Mouse (Mus musculus): ENCODE measurements around the gene Sec16a. TPM values are rescaled to one million over a fixed set of nuclear protein-coding genes. Genes with fewer than 3 reads are reported as not detected.
A peak's percentile ranks its signal among the peaks of the same experiment; 100 is the strongest.
"Not testable (repeated sequence)": the region's sequence is repeated elsewhere in the genome, so short reads cannot be mapped to it uniquely, and the experiment has no call there.

The Sec16a gene
- polyA plus RNA-seq, 1 experiment from 2014 or later = 23.4 TPM

DNA sequence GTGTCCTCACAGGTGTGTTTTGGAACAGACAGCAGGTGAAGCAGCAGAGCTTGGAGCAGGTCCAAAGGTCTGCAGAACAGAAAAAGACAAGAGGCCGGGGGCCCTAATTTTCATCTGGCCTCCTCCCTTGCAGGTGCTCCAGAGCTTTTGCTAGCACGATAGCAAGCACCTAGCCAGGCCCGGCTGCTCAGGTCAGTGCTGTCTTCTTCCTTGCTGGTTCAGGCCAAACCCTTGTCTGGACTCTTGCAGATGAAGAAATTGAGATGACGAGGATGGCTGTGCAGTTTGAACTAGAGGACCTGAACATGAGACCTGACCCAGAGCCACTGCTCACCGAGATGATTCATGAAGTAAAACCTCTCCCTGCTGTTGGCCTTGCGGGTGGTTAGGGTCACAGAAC lies 53.4 kb downstream of the Sec16a start:
- H3K27me3 ChIP-seq (replicated peaks; ENCODE audit: control insufficient read depth, insufficient read depth, low read length) = no peaks in the 10 kb centered on the region
- H3K4me1 ChIP-seq (ENCODE audit: control insufficient read depth, insufficient read depth, low read length) = peaks cover 11% of the 10 kb centered on the region
- no peak overlapping the region for H3K4me3 ChIP-seq (ENCODE audit: low read depth, low read length)
- H3K4me2 ChIP-seq (ENCODE audit: low read length) = no peak overlapping the region
- no peaks in the 10 kb centered on the region for H3K9me3 ChIP-seq (replicated peaks; ENCODE audit: control insufficient read depth, low read length)
- WGBS = 95% methylated on average over 6 of the region's 6 CpGs
- no peak overlapping the region for H3K27ac ChIP-seq (ENCODE audit: low read depth, low read length)
- DNase-seq (ENCODE audit: low spot score) (no peak), ATAC-seq (no peak)
- peaks cover 76% of the 10 kb centered on the region for H3K36me3 ChIP-seq (ENCODE audit: control insufficient read depth, insufficient read depth, low read length)
- H3K9ac ChIP-seq (ENCODE audit: low read length) = no peak overlapping the region

DNA sequence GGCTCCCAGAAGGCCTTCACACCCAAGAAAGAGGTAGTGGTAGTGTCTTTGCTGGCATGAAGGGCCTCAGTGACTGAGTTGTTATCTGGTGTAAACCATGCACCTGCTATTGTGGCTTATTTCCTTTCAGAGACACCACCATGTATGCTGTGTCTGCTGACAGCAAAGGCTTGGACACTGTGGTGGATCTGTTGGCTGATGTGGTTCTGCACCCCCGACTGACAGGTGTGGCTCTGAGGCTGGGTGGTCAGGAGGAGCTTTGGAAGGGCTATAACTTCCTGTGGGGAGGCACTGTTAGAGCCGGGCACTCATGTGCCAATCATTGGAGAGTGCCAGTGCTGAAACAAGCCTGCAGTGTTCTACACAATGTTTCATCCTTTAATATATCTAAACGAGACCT lies 54.1 kb downstream of the Sec16a start:
- ATAC-seq (no peak), DNase-seq (ENCODE audit: low spot score) (no peak)
- Histone ChIP-seq H3K9me3 (replicated peaks; ENCODE audit: control insufficient read depth, low read length) (no peaks in the 10 kb centered on the region), H3K27me3 (replicated peaks; ENCODE audit: control insufficient read depth, insufficient read depth, low read length) (no peaks in the 10 kb centered on the region), H3K27ac (ENCODE audit: low read depth, low read length) (no peak overlapping the region), H3K9ac (ENCODE audit: low read length) (no peak overlapping the region), H3K36me3 (ENCODE audit: control insufficient read depth, insufficient read depth, low read length) (peaks cover 76% of the 10 kb centered on the region), H3K4me3 (ENCODE audit: low read depth, low read length) (no peak overlapping the region), H3K4me2 (ENCODE audit: low read length) (no peak overlapping the region), H3K4me1 (ENCODE audit: control insufficient read depth, insufficient read depth, low read length) (peaks cover 11% of the 10 kb centered on the region)
- WGBS = 84% methylated on average over 3 of the region's 3 CpGs

DNA sequence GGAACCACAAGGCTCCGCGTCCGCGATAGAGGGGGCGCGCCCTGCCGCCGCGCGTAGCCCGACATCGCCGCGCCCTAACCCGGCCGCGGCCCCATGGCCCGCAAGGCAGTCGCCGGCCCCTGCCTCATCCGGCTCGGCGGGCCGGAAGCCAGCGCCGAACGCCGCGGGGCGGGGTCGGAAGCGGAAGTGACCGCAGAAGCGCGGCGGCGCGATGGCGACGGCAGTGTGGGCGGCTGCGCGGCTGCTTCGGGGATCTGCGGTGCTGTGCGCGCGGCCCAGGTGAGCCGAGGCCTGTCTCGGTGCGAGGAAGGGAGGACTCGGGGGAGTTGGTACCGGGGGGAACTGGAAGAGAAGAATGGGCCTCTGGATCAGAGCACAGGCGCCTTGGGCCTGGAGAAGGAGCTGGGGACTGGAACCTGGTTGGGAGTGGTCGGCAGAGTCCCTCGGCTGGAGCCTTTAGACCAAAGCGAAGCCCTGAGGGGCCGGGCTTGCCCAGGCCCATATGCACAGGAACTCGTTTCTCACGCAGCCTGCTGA lies 55.8 kb downstream of the Sec16a start, which contains the start of the genes Entr1 and Pmpca:
TSS of gene Entr1 (minus strand) at position 163 of the 537 bp plus-strand sequence.
TSS of gene Pmpca (plus strand) at position 186 of the 537 bp plus-strand sequence.
- ATAC-seq (peak; percentile 93), DNase-seq (ENCODE audit: low spot score) (peak; percentile 90)
- H3K4me3 ChIP-seq (ENCODE audit: low read depth, low read length) = peak within 1 kb of the TSS; percentile 98
- under 1% methylated on average over 59 of the region's 60 CpGs for WGBS
- H3K27me3 ChIP-seq (replicated peaks; ENCODE audit: control insufficient read depth, insufficient read depth, low read length) = no peaks in the 10 kb centered on the region
- H3K27ac ChIP-seq (ENCODE audit: low read depth, low read length) = peak within 1 kb of the TSS; percentile 44; the same call in 1 of the 2 replicates
- H3K9ac ChIP-seq (ENCODE audit: low read length) = peak within 1 kb of the TSS; percentile 91
- no peaks in the 10 kb centered on the region for H3K9me3 ChIP-seq (replicated peaks; ENCODE audit: control insufficient read depth, low read length)
- peaks cover 76% of the 10 kb centered on the region for H3K36me3 ChIP-seq (ENCODE audit: control insufficient read depth, insufficient read depth, low read length)
- H3K4me1 ChIP-seq (ENCODE audit: control insufficient read depth, insufficient read depth, low read length) = peaks cover 11% of the 10 kb centered on the region
- peak within 1 kb of the TSS; percentile 98 for H3K4me2 ChIP-seq (ENCODE audit: low read length)

DNA sequence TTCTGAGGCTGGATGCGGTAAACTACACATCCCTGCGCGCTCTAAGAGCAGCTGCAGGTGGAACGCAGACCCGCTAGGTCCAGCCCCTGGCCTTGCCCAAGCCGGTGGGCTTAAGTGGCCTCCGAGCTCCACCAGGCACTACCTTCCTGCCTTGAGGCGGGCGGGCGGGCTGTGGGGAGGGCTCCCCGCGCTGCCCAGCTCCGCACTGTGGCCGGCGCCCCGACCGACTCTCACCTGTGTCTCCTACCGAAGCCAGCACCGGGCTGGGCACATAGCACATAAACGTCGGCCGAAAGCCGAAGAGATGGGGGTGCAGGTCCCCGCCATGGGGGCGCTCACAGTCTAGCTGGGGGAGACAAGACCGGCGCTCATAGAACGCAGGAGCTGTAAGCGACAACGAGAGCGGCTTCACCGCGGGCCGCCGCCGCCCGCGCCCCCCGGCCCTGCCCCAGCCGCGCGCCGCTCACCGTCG lies 56.3 kb downstream of the Sec16a start:
- ATAC-seq (peak; percentile 60), DNase-seq (ENCODE audit: low spot score) (no peak)
- Histone ChIP-seq H3K9me3 (replicated peaks; ENCODE audit: control insufficient read depth, low read length) (no peaks in the 10 kb centered on the region), H3K9ac (ENCODE audit: low read length) (peak overlapping the region; percentile 91), H3K4me3 (ENCODE audit: low read depth, low read length) (peak overlapping the region; percentile 98), H3K4me1 (ENCODE audit: control insufficient read depth, insufficient read depth, low read length) (peaks cover 11% of the 10 kb centered on the region), H3K27me3 (replicated peaks; ENCODE audit: control insufficient read depth, insufficient read depth, low read length) (no peaks in the 10 kb centered on the region), H3K27ac (ENCODE audit: low read depth, low read length) (peak overlapping the region; percentile 44; the same call in 1 of the 2 replicates), H3K4me2 (ENCODE audit: low read length) (peak overlapping the region; percentile 98), H3K36me3 (ENCODE audit: control insufficient read depth, insufficient read depth, low read length) (peaks cover 76% of the 10 kb centered on the region)
- 0% methylated on average over 42 of the region's 45 CpGs for WGBS

DNA sequence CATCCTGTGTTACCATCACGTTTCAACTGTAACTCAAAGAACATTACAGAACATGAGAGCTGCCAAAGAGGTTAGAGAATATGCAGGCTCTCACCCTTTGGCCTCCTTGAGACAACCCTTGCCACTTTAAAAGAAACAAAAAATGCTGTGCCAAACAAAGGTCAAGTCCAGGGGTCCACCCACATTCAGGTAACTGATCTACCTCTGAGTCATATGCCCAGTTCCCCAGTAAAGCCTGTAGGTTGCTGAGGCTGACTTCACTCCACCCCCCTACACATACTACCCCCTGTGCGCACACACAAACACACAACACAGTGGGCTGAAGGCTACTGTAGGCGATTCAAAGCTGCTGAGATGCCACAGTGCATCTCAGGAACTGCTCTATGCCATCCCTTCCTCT lies 57.3 kb downstream of the Sec16a start:
- H3K36me3 ChIP-seq (ENCODE audit: control insufficient read depth, insufficient read depth, low read length) = peaks cover 76% of the 10 kb centered on the region
- H3K27ac ChIP-seq (ENCODE audit: low read depth, low read length) = no peak overlapping the region
- peak overlapping the region; percentile 98; the same call in 1 of the 2 replicates for H3K4me2 ChIP-seq (ENCODE audit: low read length)
- ATAC-seq = no peak
- no peak overlapping the region for H3K9ac ChIP-seq (ENCODE audit: low read length)
- no peak overlapping the region for H3K4me3 ChIP-seq (ENCODE audit: low read depth, low read length)
- 87% methylated on average over 3 of the region's 3 CpGs for WGBS
- peaks cover 11% of the 10 kb centered on the region for H3K4me1 ChIP-seq (ENCODE audit: control insufficient read depth, insufficient read depth, low read length)
- H3K27me3 ChIP-seq (replicated peaks; ENCODE audit: control insufficient read depth, insufficient read depth, low read length) = no peaks in the 10 kb centered on the region
- no peaks in the 10 kb centered on the region for H3K9me3 ChIP-seq (replicated peaks; ENCODE audit: control insufficient read depth, low read length)
- DNase-seq (ENCODE audit: low spot score) = no peak

DNA sequence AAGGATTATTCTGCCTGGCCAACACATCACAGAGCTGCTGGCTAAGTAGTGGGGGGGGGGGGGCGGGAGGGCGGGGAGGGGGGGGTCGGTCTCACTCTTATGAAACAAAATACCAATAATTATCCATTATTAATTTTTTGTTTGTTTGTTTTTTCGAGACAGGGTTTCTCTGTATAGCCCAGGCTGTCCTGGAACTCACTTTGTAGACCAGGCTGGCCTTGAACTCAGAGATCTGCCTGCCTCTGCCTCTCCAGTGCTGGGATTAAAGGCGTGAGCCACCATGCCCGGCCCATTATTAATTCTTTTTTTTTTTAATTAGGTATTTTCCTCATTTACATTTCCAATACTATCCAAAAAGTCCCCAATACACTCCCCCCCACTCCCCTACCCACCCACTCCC lies 64.1 kb downstream of the Sec16a start:
- not testable (repeated sequence) for H3K27me3 ChIP-seq (replicated peaks; ENCODE audit: control insufficient read depth, insufficient read depth, low read length); DNase-seq (ENCODE audit: low spot score); ATAC-seq; H3K9me3 ChIP-seq (replicated peaks; ENCODE audit: control insufficient read depth, low read length); H3K4me1 ChIP-seq (ENCODE audit: control insufficient read depth, insufficient read depth, low read length)
- H3K4me3 ChIP-seq (ENCODE audit: low read depth, low read length) = peak overlapping the region; percentile 72
- peak overlapping the region; percentile 84 for H3K4me2 ChIP-seq (ENCODE audit: low read length)
- peak overlapping the region; percentile 39; the same call in 1 of the 2 replicates for H3K27ac ChIP-seq (ENCODE audit: low read depth, low read length)
- H3K9ac ChIP-seq (ENCODE audit: low read length) = peak overlapping the region; percentile 81
- 31% methylated on average over 6 of the region's 6 CpGs for WGBS
- peaks cover 68% of the 10 kb centered on the region for H3K36me3 ChIP-seq (ENCODE audit: control insufficient read depth, insufficient read depth, low read length)

DNA sequence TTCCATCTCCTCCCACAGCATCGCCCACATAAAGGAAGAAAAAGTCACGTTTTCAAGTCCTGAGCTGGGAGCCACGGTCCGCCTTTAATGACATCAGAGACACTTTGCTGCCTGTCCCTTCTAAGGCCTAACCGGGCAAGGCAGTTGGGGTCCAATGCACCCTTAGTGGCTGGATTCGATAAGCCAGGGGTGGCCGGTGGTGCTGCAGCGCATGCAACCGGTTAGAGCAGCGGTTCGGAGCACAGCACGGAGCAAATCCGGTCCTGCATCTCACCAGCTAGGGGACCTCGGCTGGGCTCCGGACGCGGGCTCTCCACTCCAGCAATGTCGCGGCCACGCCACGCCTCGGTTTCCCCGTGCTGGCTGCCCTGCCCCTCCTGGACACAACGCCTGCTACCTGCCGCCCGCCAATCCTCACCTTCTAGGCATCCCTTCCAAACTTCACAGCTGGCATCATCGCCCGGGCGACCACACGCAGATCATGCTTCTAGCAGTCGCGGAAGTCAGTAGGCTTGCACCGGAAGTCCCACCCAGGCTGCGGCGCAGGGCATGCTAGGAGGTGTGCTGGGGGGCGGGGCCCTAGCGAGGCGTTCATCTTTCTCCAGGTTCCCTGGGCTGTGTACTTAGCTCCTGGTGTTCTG lies 64.8 kb downstream of the Sec16a start, which contains the start of gene Snapc4:
TSS of gene Snapc4 (minus strand) at position 523 of the 641 bp plus-strand sequence.
- peak within 1 kb of the TSS; percentile 48; the same call in 1 of the 2 replicates for H3K27ac ChIP-seq (ENCODE audit: low read depth, low read length)
- H3K4me2 ChIP-seq (ENCODE audit: low read length) = peak within 1 kb of the TSS; percentile 84
- under 1% methylated on average over 38 of the region's 38 CpGs for WGBS
- no peaks in the 10 kb centered on the region for H3K27me3 ChIP-seq (replicated peaks; ENCODE audit: control insufficient read depth, insufficient read depth, low read length)
- DNase-seq (ENCODE audit: low spot score) (peak; percentile 92), ATAC-seq (peak; percentile 98)
- peaks cover 68% of the 10 kb centered on the region for H3K36me3 ChIP-seq (ENCODE audit: control insufficient read depth, insufficient read depth, low read length)
- H3K9ac ChIP-seq (ENCODE audit: low read length) = peak within 1 kb of the TSS; percentile 81
- peak within 1 kb of the TSS; percentile 72 for H3K4me3 ChIP-seq (ENCODE audit: low read depth, low read length)
- no peaks in the 10 kb centered on the region for H3K9me3 ChIP-seq (replicated peaks; ENCODE audit: control insufficient read depth, low read length)
- peaks cover 3% of the 10 kb centered on the region; the same call in 1 of the 2 replicates for H3K4me1 ChIP-seq (ENCODE audit: control insufficient read depth, insufficient read depth, low read length)

DNA sequence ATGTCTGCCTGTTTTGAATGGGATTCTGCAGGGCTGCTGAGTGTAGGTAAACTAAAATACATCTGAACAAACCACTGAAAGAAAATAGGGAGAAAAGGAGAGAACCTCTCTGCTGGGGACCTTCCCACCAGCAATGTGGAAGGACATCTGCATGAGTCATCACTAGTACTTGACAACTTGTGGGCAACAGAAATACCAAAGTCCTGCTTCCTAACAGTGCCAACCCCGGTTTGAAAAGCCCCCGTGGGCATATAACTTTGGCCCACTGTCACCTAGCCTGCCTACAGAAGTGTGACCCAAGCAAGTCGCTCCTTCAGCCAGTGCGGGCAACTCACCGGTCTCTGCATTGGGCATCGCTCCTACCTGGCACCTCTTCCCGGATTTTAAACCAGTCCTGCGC lies 72.6 kb downstream of the Sec16a start:
- H3K27ac ChIP-seq (ENCODE audit: low read depth, low read length) = no peak overlapping the region
- no peak overlapping the region for H3K9ac ChIP-seq (ENCODE audit: low read length)
- peaks cover 98% of the 10 kb centered on the region for H3K36me3 ChIP-seq (ENCODE audit: control insufficient read depth, insufficient read depth, low read length)
- ATAC-seq (no peak), DNase-seq (ENCODE audit: low spot score) (no peak)
- no peaks in the 10 kb centered on the region for H3K4me1 ChIP-seq (ENCODE audit: control insufficient read depth, insufficient read depth, low read length)
- no peaks in the 10 kb centered on the region for H3K9me3 ChIP-seq (replicated peaks; ENCODE audit: control insufficient read depth, low read length)
- no peak overlapping the region for H3K4me2 ChIP-seq (ENCODE audit: low read length)
- no peaks in the 10 kb centered on the region for H3K27me3 ChIP-seq (replicated peaks; ENCODE audit: control insufficient read depth, insufficient read depth, low read length)
- WGBS = 99% methylated on average over 8 of the region's 8 CpGs
- no peak overlapping the region for H3K4me3 ChIP-seq (ENCODE audit: low read depth, low read length)

DNA sequence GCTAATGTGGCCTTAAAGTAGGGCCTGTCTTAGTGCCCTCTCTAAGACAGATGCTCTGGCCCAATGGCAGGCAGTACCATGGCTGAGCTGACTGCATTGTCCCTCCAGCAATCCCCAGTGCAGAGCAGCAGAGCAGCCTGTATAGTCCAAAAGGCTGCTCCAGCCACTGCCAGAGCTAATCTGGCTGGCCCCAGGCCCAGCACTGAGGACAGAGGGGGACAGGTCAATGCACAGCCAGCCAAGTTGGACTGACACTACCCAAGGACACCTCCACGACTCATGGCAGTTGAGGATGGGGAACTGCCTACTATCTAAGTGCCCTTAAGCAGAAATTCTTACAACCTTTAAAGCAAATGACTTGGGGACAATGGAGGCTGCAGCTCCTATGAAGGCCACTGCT lies 76.4 kb downstream of the Sec16a start:
- Histone ChIP-seq H3K9ac (ENCODE audit: low read length) (no peak overlapping the region), H3K4me2 (ENCODE audit: low read length) (no peak overlapping the region), H3K4me1 (ENCODE audit: control insufficient read depth, insufficient read depth, low read length) (no peaks in the 10 kb centered on the region), H3K36me3 (ENCODE audit: control insufficient read depth, insufficient read depth, low read length) (peaks cover 98% of the 10 kb centered on the region), H3K4me3 (ENCODE audit: low read depth, low read length) (no peak overlapping the region), H3K9me3 (replicated peaks; ENCODE audit: control insufficient read depth, low read length) (no peaks in the 10 kb centered on the region), H3K27me3 (replicated peaks; ENCODE audit: control insufficient read depth, insufficient read depth, low read length) (no peaks in the 10 kb centered on the region), H3K27ac (ENCODE audit: low read depth, low read length) (no peak overlapping the region)
- WGBS = 88% methylated on average over 1 of the region's 1 CpGs
- DNase-seq (ENCODE audit: low spot score) = no peak
- ATAC-seq = no peak

Data from forebrain, embryonic 14.5 days (tissue).